Comparison of ENCODE assay signal across 10 mouse cellular contexts in the genomic region with DNA sequence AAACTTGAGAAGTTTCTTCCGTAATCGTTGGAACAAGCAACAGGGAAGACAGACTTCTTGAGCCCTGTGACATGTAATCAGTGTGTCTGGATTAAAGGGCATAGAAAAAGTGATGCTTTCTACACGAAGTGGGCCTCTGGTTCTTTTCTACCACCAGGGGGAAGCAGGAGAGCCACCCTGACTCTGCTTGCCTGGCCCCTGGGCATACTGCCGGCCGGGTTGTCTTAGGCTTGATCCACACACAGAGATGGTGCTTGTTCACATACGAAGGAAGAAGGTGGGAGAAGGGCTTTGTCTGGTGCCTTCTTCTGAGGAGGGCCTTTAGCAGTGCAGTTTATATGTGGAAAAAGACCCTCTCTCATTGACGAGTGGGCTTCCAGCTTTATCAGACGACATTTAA. TPM values are rescaled to one million over a fixed set of nuclear protein-coding genes. Genes with fewer than 3 reads are reported as not detected.
DNase-seq lines count a peak whose midpoint lies in the region; ATAC-seq lines count a peak whose summit lies in the region.
"Had no signal": no experiment of that assay in that cellular context is flagged by ENCODE, and none has a peak within 500 bp of the region (broad histone marks: within the 10 kb centered on the region; RNA-seq: fewer than 3 reads in every experiment).

No protein-coding gene starts in this region.

- DNase-seq in gastrocnemius, postnatal 10 days, result peak; percentile 34
- no peak for DNase-seq in gastrocnemius, postnatal 4 days (ENCODE audit: low spot score in 2 of 2)
- DNase-seq in neural tube, embryonic 11.5 days (ENCODE audit: low spot score), result peak; percentile 53
- DNase-seq in neural tube, embryonic 10.5 days (ENCODE audit: extremely low spot score, low spot score), result no peak
- no peak for DNase-seq in left cerebral cortex, adult 11 months (ENCODE audit: low spot score)
- no peak for DNase-seq in ovary, postnatal 10 days (ENCODE audit: low spot score)

- H3K4me2 ChIP-seq in neural tube, embryonic 11.5 days (ENCODE audit: low read depth), result no peak overlapping the region
- H3K4me2 ChIP-seq in stomach, embryonic 16.5 days (ENCODE audit: low read depth, low read length), result no peak overlapping the region
- H3K4me2 ChIP-seq: midbrain, embryonic 12.5 days had no signal

- no peak overlapping the region for H3K4me3 ChIP-seq in neural tube, embryonic 11.5 days (ENCODE audit: low read depth, low read length)
- no peak overlapping the region for H3K4me3 ChIP-seq in stomach, embryonic 16.5 days (replicated peaks; ENCODE audit: low read length)
- H3K4me3 ChIP-seq: midbrain, embryonic 12.5 days had no signal

- no peaks in the 10 kb centered on the region for H3K36me3 ChIP-seq in neural tube, embryonic 11.5 days (ENCODE audit: control insufficient read depth, insufficient read depth, low read length)
- H3K36me3 ChIP-seq in stomach, embryonic 16.5 days (ENCODE audit: control insufficient read depth, insufficient read depth, low read length), result no peaks in the 10 kb centered on the region
- H3K36me3 ChIP-seq: G1E; midbrain, embryonic 12.5 days had no signal

- H3K9ac ChIP-seq in neural tube, embryonic 11.5 days (ENCODE audit: low read length), result no peak overlapping the region
- H3K9ac ChIP-seq in stomach, embryonic 16.5 days (ENCODE audit: low read length), result no peak overlapping the region
- H3K9ac ChIP-seq: midbrain, embryonic 12.5 days had no signal

- peaks cover 29% of the 10 kb centered on the region for H3K4me1 ChIP-seq in neural tube, embryonic 11.5 days (ENCODE audit: control insufficient read depth, insufficient read depth, low read length)
- H3K4me1 ChIP-seq in stomach, embryonic 16.5 days (ENCODE audit: control insufficient read depth, insufficient read depth, low read length), result peaks cover 24% of the 10 kb centered on the region

- ATAC-seq in neural tube, embryonic 11.5 days (ENCODE audit: insufficient read depth, low FRiP score, low TSS enrichment), result 0 out of 2 replicates have a peak, but pooled peaks have one; percentile 41
- peak; percentile 75 to 78 for ATAC-seq in hematopoietic stem cell, adult 5-6 weeks (replicated peaks in 1 of 2; ENCODE audit: insufficient read depth in 1 of 2, low FRiP score in 2 of 2, low TSS enrichment in 1 of 2, low read depth in 1 of 2, poor library complexity in 2 of 2, severe bottlenecking in 2 of 2)
- peak; percentile 49; the same call in 1 of the 2 replicates for ATAC-seq in stomach, embryonic 16.5 days (ENCODE audit: insufficient read depth, low FRiP score)

- WGBS in neural tube, embryonic 11.5 days, result 53% methylated on average over 8 of the region's 8 CpGs
- WGBS in stomach, embryonic 16.5 days, result 47% methylated on average over 8 of the region's 8 CpGs

- no peak overlapping the region for H3K27ac ChIP-seq in neural tube, embryonic 11.5 days (ENCODE audit: low read depth, low read length)
- H3K27ac ChIP-seq in stomach, embryonic 16.5 days (ENCODE audit: low read length), result no peak overlapping the region
- H3K27ac ChIP-seq: midbrain, embryonic 12.5 days had no signal

- no peaks in the 10 kb centered on the region for H3K27me3 ChIP-seq in neural tube, embryonic 11.5 days (ENCODE audit: control insufficient read depth, insufficient read depth, low read length)
- no peaks in the 10 kb centered on the region for H3K27me3 ChIP-seq in stomach, embryonic 16.5 days (ENCODE audit: control insufficient read depth, insufficient read depth, low read length)
- H3K27me3 ChIP-seq: midbrain, embryonic 12.5 days had no signal

- H3K9me3 ChIP-seq in neural tube, embryonic 11.5 days (ENCODE audit: control insufficient read depth, low read length), result no peaks in the 10 kb centered on the region
- no peaks in the 10 kb centered on the region for H3K9me3 ChIP-seq in stomach, embryonic 16.5 days (replicated peaks; ENCODE audit: control insufficient read depth, low read length)
- H3K9me3 ChIP-seq: G1E; midbrain, embryonic 12.5 days had no signal

RNA-seq across cellular contexts. Expression of a gene that starts 17.5 kb away (rescaled TPM):
- total RNA-seq in gastrocnemius, postnatal 10 days (2021), result 10 to 100 TPM; 15.9 to 18.3 TPM
- total RNA-seq in gastrocnemius, postnatal 4 days (2021), result 10 to 100 TPM; 24.1 to 25.1 TPM
- polyA plus RNA-seq in neural tube, embryonic 11.5 days (2014; fragmentation: Nextera tagmentation; extraction: Ambion mirVana), result 14.9 and 18.7 TPM in 2 replicates
- total RNA-seq in hematopoietic stem cell, adult 5-6 weeks (2017), result 6.6 and 9.8 TPM in 2 replicates
- polyA plus RNA-seq in stomach, embryonic 16.5 days (2015; fragmentation: Nextera tagmentation; extraction: Ambion mirVana), result 6.3 TPM in 2 replicates
- polyA plus RNA-seq: G1E had no signal

Comparison
In these comparisons a context has a peak if more than half of its experiments do, and no peak if none do; other contexts are left out.
1. DNase-seq: peak in gastrocnemius, postnatal 10 days (single experiment) and neural tube, embryonic 11.5 days (single experiment); none in gastrocnemius, postnatal 4 days (0 of 2), neural tube, embryonic 10.5 days (single experiment), left cerebral cortex, adult 11 months (single experiment) and ovary, postnatal 10 days (single experiment).
2. Peak in every context shown above with its lines, with median percentiles within 50 percentile points of each other: ATAC-seq.